Comparison of ENCODE assay signal across 21 mouse cellular contexts in genomic region chr17:25738861-25739260, GRCm38 (mm10). TPM values are rescaled to one million over a fixed set of nuclear protein-coding genes. Genes with fewer than 3 reads are reported as not detected.
DNase-seq lines count a peak whose midpoint lies in the region; ATAC-seq and TF ChIP-seq lines count a peak whose summit lies in the region.
"Had no signal": no experiment of that assay in that cellular context is flagged by ENCODE, and none has a peak within 500 bp of the region (broad histone marks: within the 10 kb centered on the region; RNA-seq: fewer than 3 reads in every experiment).

No protein-coding gene starts in this region.

- TF ChIP-seq POLR2A in lung, adult 2 months (IDR thresholded peaks at IDR 0.05; ENCODE audit: borderline replicate concordance, extremely low read depth, low read depth, low read length): no peak

- H3K27ac ChIP-seq in lung, embryonic 16.5 days (ENCODE audit: low read length): peak overlapping the region; percentile 30; the same call in 1 of the 2 replicates
- H3K27ac ChIP-seq in lung, postnatal 0 days (ENCODE audit: low read length): peak overlapping the region; percentile 47

- H3K9me3 ChIP-seq in lung, embryonic 16.5 days (ENCODE audit: control insufficient read depth, low read length): no peaks in the 10 kb centered on the region
- no peaks in the 10 kb centered on the region for H3K9me3 ChIP-seq in lung, postnatal 0 days (ENCODE audit: low read length)
- H3K9me3 ChIP-seq: G1E had no signal

- WGBS in lung, embryonic 16.5 days: 48% methylated on average over 7 of the region's 7 CpGs
- WGBS in lung, adult 2 months: 56% methylated on average over 7 of the region's 7 CpGs
- WGBS in lung, postnatal 0 days: 48% methylated on average over 7 of the region's 7 CpGs

- H3K4me3 ChIP-seq in lung, embryonic 16.5 days (ENCODE audit: low read length): no peak overlapping the region
- no peak overlapping the region for H3K4me3 ChIP-seq in lung, adult 2 months (replicated peaks; ENCODE audit: extremely low read depth, low read depth, low read length)
- H3K4me3 ChIP-seq in lung, postnatal 0 days (ENCODE audit: low read depth, low read length): no peak overlapping the region

- H3K4me1 ChIP-seq in lung, embryonic 16.5 days (replicated peaks; ENCODE audit: control insufficient read depth, insufficient read depth, low read length): no peaks in the 10 kb centered on the region
- no peaks in the 10 kb centered on the region for H3K4me1 ChIP-seq in lung, adult 2 months (ENCODE audit: control insufficient read depth, insufficient read depth, low read length)
- peaks cover 4% of the 10 kb centered on the region; the same call in 1 of the 2 replicates for H3K4me1 ChIP-seq in lung, postnatal 0 days (ENCODE audit: insufficient read depth, low read depth, low read length)

- no peak for TF ChIP-seq EP300 in lung, postnatal 0 days (IDR thresholded peaks at IDR 0.05)

- DNase-seq in lung, adult 2 months: no peak
- DNase-seq in lung, postnatal 0 days (ENCODE audit: low spot score): peak; percentile 80
- no peak for DNase-seq in lung, postnatal 10 days
- DNase-seq in lung, postnatal 25 days (ENCODE audit: low spot score): peak; percentile 14
- no peak for DNase-seq in lung, postnatal 14 days
- DNase-seq in lung, postnatal 36 days: peak; percentile 34
- no peak for DNase-seq in lung, postnatal 4 days
- DNase-seq: adrenal gland, adult 2 months; adrenal gland, adult 8-10 months; adrenal gland, postnatal 10 days; adrenal gland, postnatal 14 days; adrenal gland, postnatal 25 days; B cell, adult 2 months; cerebellum, adult 11 months had no signal

- H3K27me3 ChIP-seq in lung, embryonic 16.5 days (ENCODE audit: control insufficient read depth, insufficient read depth, low read depth, low read length): no peaks in the 10 kb centered on the region
- H3K27me3 ChIP-seq in lung, postnatal 0 days (replicated peaks; ENCODE audit: insufficient read depth, low read length): no peaks in the 10 kb centered on the region
- H3K27me3 ChIP-seq: Patski had no signal

- ATAC-seq in lung, embryonic 16.5 days (ENCODE audit: low read depth): peak; percentile 75
- ATAC-seq in lung, postnatal 0 days: peak; percentile 81
- ATAC-seq: activated CD4-positive, CD25-positive, alpha-beta regulatory T cell, adult 4 months; CD4-positive, CD25-positive, alpha-beta regulatory T cell, adult 4 months; Patski had no signal

- no peak for TF ChIP-seq CTCF in lung, adult 2 months (IDR thresholded peaks at IDR 0.05; ENCODE audit: insufficient read depth, low read length)
- no peak for TF ChIP-seq CTCF in lung, postnatal 0 days (IDR thresholded peaks at IDR 0.05)

- H3K4me2 ChIP-seq in lung, embryonic 16.5 days (ENCODE audit: low read depth, low read length): no peak overlapping the region
- no peak overlapping the region for H3K4me2 ChIP-seq in lung, postnatal 0 days (replicated peaks; ENCODE audit: low read depth, low read length)

- H3K36me3 ChIP-seq in lung, embryonic 16.5 days (ENCODE audit: control insufficient read depth, insufficient read depth, low read length): no peaks in the 10 kb centered on the region
- no peaks in the 10 kb centered on the region for H3K36me3 ChIP-seq in lung, postnatal 0 days (ENCODE audit: insufficient read depth, low read length)
- H3K36me3 ChIP-seq: G1E had no signal

- no peak overlapping the region for H3K9ac ChIP-seq in lung, embryonic 16.5 days (ENCODE audit: low read length)
- no peak overlapping the region for H3K9ac ChIP-seq in lung, postnatal 0 days (replicated peaks; ENCODE audit: low read depth)

RNA-seq across cellular contexts. Expression of gene Mslnl, which starts 3.0 kb away (rescaled TPM):
- polyA plus RNA-seq in lung, embryonic 16.5 days (2015; fragmentation: Nextera tagmentation; extraction: Ambion mirVana): 1.4 TPM in 2 replicates
- polyA plus RNA-seq in lung, adult 2 months (2012; rRNA removed): 0.23 and 0.25 TPM in 2 replicates
- 1.0 and 1.9 TPM in 2 replicates for polyA plus RNA-seq in lung, postnatal 0 days (2015; fragmentation: Nextera tagmentation; extraction: Ambion mirVana)
- polyA plus RNA-seq: brain, embryonic 14.5 days; C2C12; CD4-positive, CD25-positive, alpha-beta regulatory T cell, adult 4 months; G1E; Patski had no signal

RNA-seq across cellular contexts. Expression of gene Rpusd1, which starts 11.4 kb away (rescaled TPM):
- 25.0 and 26.6 TPM in 2 replicates for polyA plus RNA-seq in lung, embryonic 16.5 days (2015; fragmentation: Nextera tagmentation; extraction: Ambion mirVana)
- 40.1 and 45.0 TPM in 2 replicates for polyA plus RNA-seq in lung, adult 2 months (2012; rRNA removed)
- 15.2 and 18.1 TPM in 2 replicates for polyA plus RNA-seq in lung, postnatal 0 days (2015; fragmentation: Nextera tagmentation; extraction: Ambion mirVana)

RNA-seq across cellular contexts. Expression of gene Chtf18, which starts 11.6 kb away (rescaled TPM):
- polyA plus RNA-seq in lung, embryonic 16.5 days (2015; fragmentation: Nextera tagmentation; extraction: Ambion mirVana): 32.2 and 37.0 TPM in 2 replicates
- polyA plus RNA-seq in lung, adult 2 months (2012; rRNA removed): 3.0 and 4.2 TPM in 2 replicates
- polyA plus RNA-seq in lung, postnatal 0 days (2015; fragmentation: Nextera tagmentation; extraction: Ambion mirVana): 1.6 and 2.6 TPM in 2 replicates

RNA-seq across cellular contexts. Expression of gene Msln, which starts 15.3 kb away (rescaled TPM):
- 42.8 and 68.0 TPM in 2 replicates for polyA plus RNA-seq in lung, embryonic 16.5 days (2015; fragmentation: Nextera tagmentation; extraction: Ambion mirVana)
- polyA plus RNA-seq in lung, adult 2 months (2012; rRNA removed): 71.2 and 78.4 TPM in 2 replicates
- 584 and 630 TPM in 2 replicates for polyA plus RNA-seq in lung, postnatal 0 days (2015; fragmentation: Nextera tagmentation; extraction: Ambion mirVana)
- polyA plus RNA-seq: activated CD4-positive, CD25-positive, alpha-beta regulatory T cell, adult 4 months; CD4-positive, CD25-positive, alpha-beta regulatory T cell, adult 4 months; G1E had no signal

RNA-seq across cellular contexts. Expression of gene Gng13, which starts 21.9 kb away (rescaled TPM):
- 2.5 and 2.8 TPM in 2 replicates for polyA plus RNA-seq in lung, embryonic 16.5 days (2015; fragmentation: Nextera tagmentation; extraction: Ambion mirVana)
- polyA plus RNA-seq in lung, adult 2 months (2012; rRNA removed): 0.36 TPM in 1 of 2 replicates, not detected in the other
- polyA plus RNA-seq in lung, postnatal 0 days (2015; fragmentation: Nextera tagmentation; extraction: Ambion mirVana): 3.8 and 4.4 TPM in 2 replicates
- polyA plus RNA-seq: activated CD4-positive, CD25-positive, alpha-beta regulatory T cell, adult 4 months; adrenal gland, adult 2 months; C2C12; CD4-positive, CD25-positive, alpha-beta regulatory T cell, adult 4 months; G1E; Patski had no signal

Comparison
In these comparisons a context has a peak if more than half of its experiments do, and no peak if none do; other contexts are left out.
1. DNase-seq: peak in lung, postnatal 0 days (single experiment), lung, postnatal 25 days (single experiment) and lung, postnatal 36 days (single experiment); none in lung, adult 2 months (single experiment), lung, postnatal 10 days (single experiment), lung, postnatal 14 days (single experiment) and lung, postnatal 4 days (0 of 2).